Mouse (Mus musculus): ENCODE results near the gene Mdn1. TPM values are rescaled to one million over a fixed set of nuclear protein-coding genes. Genes with fewer than 3 reads are reported as not detected.
A peak's percentile ranks its signal among the peaks of the same experiment; 100 is the strongest.

The Mdn1 gene
- total and polyA plus RNA-seq, 3 experiments, result 16.1 to 49.8 (median 44.5) TPM

- Histone ChIP-seq H3K9ac (ENCODE audit: control insufficient read depth, low read depth, low read length, poor library complexity, severe bottlenecking) (no peak overlapping the region), H3K4me1 (ENCODE audit: control insufficient read depth in 1 of 2, insufficient read depth in 2 of 2, low read length in 2 of 2) (peaks cover 0 to 4% of the 10 kb centered on the region in 2 experiments; a peak in 2 of 4 replicates), H3K27ac (ENCODE audit: control insufficient read depth, low read depth, low read length) (no peak overlapping the region), H3K27me3 (ENCODE audit: control insufficient read depth in 1 of 2, insufficient read depth in 2 of 2, low read length in 2 of 2) (no peaks in the 10 kb centered on the region), H3K79me2 (ENCODE audit: control insufficient read depth, insufficient read depth, low read length, poor library complexity) (peaks cover 2% of the 10 kb centered on the region; the same call in 1 of the 2 replicates), H3K9me3 (replicated peaks; ENCODE audit: insufficient read depth, low read length) (no peaks in the 10 kb centered on the region), H3K4me3 (ENCODE audit: control insufficient read depth in 1 of 2, insufficient read depth in 1 of 2, low read depth in 2 of 2, low read length in 2 of 2) (no peak overlapping the region), H3K36me3 (ENCODE audit: control insufficient read depth in 1 of 2, insufficient read depth in 2 of 2, low read length in 2 of 2) (peaks cover 12 to 43% of the 10 kb centered on the region in 2 experiments)
- TF ChIP-seq CTCF (IDR thresholded peaks at IDR 0.05 in 2 of 3, conservative IDR thresholded peaks at IDR 0.05 in 1 of 3; ENCODE audit: control insufficient read depth in 1 of 3, insufficient read depth in 1 of 3, low read depth in 2 of 3, low read length in 3 of 3, poor library complexity in 1 of 3, severe bottlenecking in 1 of 3) (peak in 1 of 3 experiments; percentile 25; a peak in 1 of 6 replicates), CHD1 (IDR thresholded peaks at IDR 0.05; ENCODE audit: low read depth, low read length) (no peak), ELF1 (IDR thresholded peaks at IDR 0.05; ENCODE audit: low read depth, low read length) (no peak), HCFC1 (IDR thresholded peaks at IDR 0.05; ENCODE audit: low read depth, low read length) (no peak)
- no peak for DNase-seq (ENCODE audit: low read depth, low spot score)
These were observed 12.9 kb downstream of the Mdn1 start for GRCm38 (mm10) chr4:32669825-32670224.

GRCm38 (mm10) chr4:32674025-32674424 lies 17.1 kb downstream of the Mdn1 start:
- DNase-seq (ENCODE audit: low read depth, low spot score), result peak; percentile 34
- H3K36me3 ChIP-seq (ENCODE audit: control insufficient read depth in 1 of 2, insufficient read depth in 2 of 2, low read length in 2 of 2), result peaks cover 6 to 48% of the 10 kb centered on the region in 2 experiments

DNA sequence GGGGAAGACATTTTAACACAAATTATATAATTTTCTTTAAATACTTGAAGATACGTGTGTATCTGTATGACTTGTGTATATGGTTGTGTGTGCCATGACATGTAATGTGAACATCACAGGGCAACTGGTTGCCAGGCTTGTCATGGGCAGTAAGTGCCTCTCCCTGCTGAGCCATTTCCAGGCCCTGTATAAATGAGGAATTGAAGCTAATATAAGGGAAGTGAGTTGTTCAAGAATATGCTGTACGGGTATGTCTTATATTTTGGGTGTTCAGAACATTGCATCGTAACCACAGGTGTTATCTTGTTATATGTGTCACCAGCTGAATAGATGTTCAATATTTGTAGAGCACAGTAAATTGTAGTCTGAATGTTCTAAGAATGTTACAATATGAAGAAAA lies 20.6 kb downstream of the Mdn1 start:
- H3K9me3 ChIP-seq (replicated peaks; ENCODE audit: insufficient read depth, low read length), result no peaks in the 10 kb centered on the region
- no peaks in the 10 kb centered on the region for H3K27me3 ChIP-seq (ENCODE audit: control insufficient read depth in 1 of 2, insufficient read depth in 2 of 2, low read length in 2 of 2)
- H3K9ac ChIP-seq (ENCODE audit: control insufficient read depth, low read depth, low read length, poor library complexity, severe bottlenecking), result no peak overlapping the region
- H3K36me3 ChIP-seq (ENCODE audit: control insufficient read depth in 1 of 2, insufficient read depth in 2 of 2, low read length in 2 of 2), result peaks cover 6 to 36% of the 10 kb centered on the region in 2 experiments
- TF ChIP-seq NRF1 (IDR thresholded peaks at IDR 0.05; ENCODE audit: insufficient read depth, low read depth, low read length, poor library complexity, severe bottlenecking) (no peak), USF1 (IDR thresholded peaks at IDR 0.05; ENCODE audit: low read depth, low read length) (no peak), CTCF (IDR thresholded peaks at IDR 0.05 in 2 of 3, conservative IDR thresholded peaks at IDR 0.05 in 1 of 3; ENCODE audit: control insufficient read depth in 1 of 3, insufficient read depth in 1 of 3, low read depth in 2 of 3, low read length in 3 of 3, poor library complexity in 1 of 3, severe bottlenecking in 1 of 3) (no peak), SMC3 (IDR thresholded peaks at IDR 0.05; ENCODE audit: low read depth, low read length) (no peak), NELFE (IDR thresholded peaks at IDR 0.05; ENCODE audit: low read depth, low read length) (no peak)
- peaks cover 0 to 2% of the 10 kb centered on the region in 2 experiments; a peak in 1 of 4 replicates for H3K4me1 ChIP-seq (ENCODE audit: control insufficient read depth in 1 of 2, insufficient read depth in 2 of 2, low read length in 2 of 2)
- no peaks in the 10 kb centered on the region for H3K79me2 ChIP-seq (ENCODE audit: control insufficient read depth, insufficient read depth, low read length, poor library complexity)
- H3K4me3 ChIP-seq (ENCODE audit: control insufficient read depth in 1 of 2, insufficient read depth in 1 of 2, low read depth in 2 of 2, low read length in 2 of 2), result no peak overlapping the region
- DNase-seq (ENCODE audit: low read depth, low spot score), result no peak
- no peak overlapping the region for H3K27ac ChIP-seq (ENCODE audit: control insufficient read depth, low read depth, low read length)

More at GRCm38 (mm10) chr4:32674025-32674424, 17.1 kb downstream of the Mdn1 start:
- Histone ChIP-seq H3K27me3 (ENCODE audit: control insufficient read depth in 1 of 2, insufficient read depth in 2 of 2, low read length in 2 of 2) (no peaks in the 10 kb centered on the region), H3K27ac (ENCODE audit: control insufficient read depth, low read depth, low read length) (no peak overlapping the region), H3K9ac (ENCODE audit: control insufficient read depth, low read depth, low read length, poor library complexity, severe bottlenecking) (no peak overlapping the region), H3K9me3 (replicated peaks; ENCODE audit: insufficient read depth, low read length) (no peaks in the 10 kb centered on the region), H3K4me1 (ENCODE audit: control insufficient read depth in 1 of 2, insufficient read depth in 2 of 2, low read length in 2 of 2) (peaks cover 0 to 2% of the 10 kb centered on the region in 2 experiments; a peak in 1 of 4 replicates), H3K79me2 (ENCODE audit: control insufficient read depth, insufficient read depth, low read length, poor library complexity) (no peaks in the 10 kb centered on the region), H3K4me3 (ENCODE audit: control insufficient read depth in 1 of 2, insufficient read depth in 1 of 2, low read depth in 2 of 2, low read length in 2 of 2) (no peak overlapping the region)
- no peak for TF ChIP-seq KAT2A (conservative IDR thresholded peaks at IDR 0.05; ENCODE audit: low read depth, low read length)
- TF ChIP-seq BHLHE40 (IDR thresholded peaks at IDR 0.05; ENCODE audit: borderline replicate concordance, low read depth, low read length), result peak; percentile 67; the same call in 1 of the 2 replicates
- no peak for TF ChIP-seq MYB (IDR thresholded peaks at IDR 0.05; ENCODE audit: low read depth, low read length)
- no peak for TF ChIP-seq MYC (IDR thresholded peaks at IDR 0.05; ENCODE audit: low read depth, low read length)
- TF ChIP-seq NRF1 (IDR thresholded peaks at IDR 0.05; ENCODE audit: insufficient read depth, low read depth, low read length, poor library complexity, severe bottlenecking), result no peak
- no peak for TF ChIP-seq ZMIZ1 (IDR thresholded peaks at IDR 0.05; ENCODE audit: low read depth, low read length)
- TF ChIP-seq TAL1 (IDR thresholded peaks at IDR 0.05; ENCODE audit: low read length), result no peak
- TF ChIP-seq GATA1 (IDR thresholded peaks at IDR 0.05; ENCODE audit: low read depth, low read length), result no peak
- TF ChIP-seq CHD1 (IDR thresholded peaks at IDR 0.05; ENCODE audit: low read depth, low read length), result no peak
- no peak for TF ChIP-seq MAFK (IDR thresholded peaks at IDR 0.05; ENCODE audit: borderline replicate concordance, low read depth, low read length)
- no peak for TF ChIP-seq UBTF (IDR thresholded peaks at IDR 0.05; ENCODE audit: borderline replicate concordance, insufficient read depth, low read depth, low read length)
- no peak for TF ChIP-seq ZC3H11A (IDR thresholded peaks at IDR 0.05; ENCODE audit: low read depth, low read length)
- TF ChIP-seq POLR2A (IDR thresholded peaks at IDR 0.05; ENCODE audit: control insufficient read depth in 1 of 2, insufficient read depth in 1 of 2, low read depth in 1 of 2, low read length in 2 of 2, poor library complexity in 1 of 2), result no peak
- TF ChIP-seq MAX (IDR thresholded peaks at IDR 0.05; ENCODE audit: low read length), result peak; percentile 48
- TF ChIP-seq USF1 (IDR thresholded peaks at IDR 0.05; ENCODE audit: low read depth, low read length), result peak; percentile 76
- no peak for TF ChIP-seq POLR2AphosphoS5 (IDR thresholded peaks at IDR 0.05; ENCODE audit: borderline replicate concordance, low read depth, low read length)
- no peak for TF ChIP-seq JUND (IDR thresholded peaks at IDR 0.05; ENCODE audit: low read depth, low read length)
- TF ChIP-seq ETS1 (IDR thresholded peaks at IDR 0.05; ENCODE audit: low read depth, low read length), result no peak
